Mouse (Mus musculus): ENCODE measurements at regions not wholly inside any gene's neighbourhood (a gene's known extent, or its start where the extent isn't known, plus 50 kb on each side); places are given as distances from the start of the nearest gene placed in this dataset.

GRCm38 (mm10) chr9:41785131-41785530 is 339.0 kb downstream of the Sorl1 start:
- DNase-seq (ENCODE audit: extremely low spot score in 1 of 2, low spot score in 2 of 2), result no peak
- intact Hi-C loops (cut with DNase I), result no loop called here

DNA sequence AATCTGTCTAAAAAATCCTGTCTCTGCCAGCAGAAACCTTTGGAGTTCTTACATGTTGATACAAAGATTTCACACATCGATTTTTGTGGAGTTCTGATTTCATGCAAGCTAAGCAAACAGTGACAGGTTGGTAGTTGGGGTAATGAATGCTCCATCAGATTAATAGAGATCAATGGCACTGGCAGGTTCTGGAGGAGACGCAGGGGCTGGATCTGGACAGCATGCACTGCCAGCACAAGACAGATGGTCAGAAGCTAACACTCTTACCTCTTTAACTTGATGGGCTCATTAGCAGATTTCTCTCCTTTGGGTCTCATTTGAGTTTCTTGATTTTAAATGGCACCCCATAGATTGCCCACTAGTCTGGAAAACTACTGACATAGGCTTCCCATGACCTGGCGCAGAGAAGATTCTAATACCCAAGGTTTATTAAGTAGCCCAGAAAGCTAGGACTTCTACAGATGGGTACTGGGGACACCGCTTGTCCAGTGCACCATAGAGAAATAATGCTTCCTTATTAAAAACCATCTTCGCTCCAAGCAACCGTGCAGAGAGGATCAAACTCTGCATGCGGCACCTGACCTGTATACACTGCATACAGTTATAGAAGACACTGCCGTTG is 351.7 kb downstream of the Sorl1 start:
- intact Hi-C loops (cut with DNase I), result no loop called here

DNA sequence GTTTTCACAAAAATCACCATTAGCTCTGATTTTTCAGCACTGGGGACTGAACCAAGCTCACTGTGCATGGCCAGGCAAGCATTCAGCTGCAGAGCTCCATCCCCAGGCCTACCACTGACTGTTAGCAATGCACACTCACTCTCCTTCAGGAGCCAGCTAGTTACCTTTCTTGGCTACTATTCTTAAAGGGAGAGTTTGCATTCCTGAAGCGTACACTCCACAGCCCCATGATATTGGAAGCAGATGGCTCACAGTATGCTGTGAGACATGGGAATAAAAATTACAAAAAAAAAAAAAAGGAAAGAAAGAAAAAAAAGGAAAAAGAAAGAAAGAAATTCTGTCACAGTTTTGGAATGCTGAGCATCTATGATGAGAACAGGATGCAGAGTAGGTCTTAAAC is 352.8 kb downstream of the Sorl1 start:
- no peak for DNase-seq (ENCODE audit: extremely low spot score in 1 of 2, low spot score in 2 of 2)

More for the DNA sequence above, 351.7 kb downstream of the Sorl1 start:
- no peak for DNase-seq (ENCODE audit: extremely low spot score in 1 of 2, low spot score in 2 of 2)

DNA sequence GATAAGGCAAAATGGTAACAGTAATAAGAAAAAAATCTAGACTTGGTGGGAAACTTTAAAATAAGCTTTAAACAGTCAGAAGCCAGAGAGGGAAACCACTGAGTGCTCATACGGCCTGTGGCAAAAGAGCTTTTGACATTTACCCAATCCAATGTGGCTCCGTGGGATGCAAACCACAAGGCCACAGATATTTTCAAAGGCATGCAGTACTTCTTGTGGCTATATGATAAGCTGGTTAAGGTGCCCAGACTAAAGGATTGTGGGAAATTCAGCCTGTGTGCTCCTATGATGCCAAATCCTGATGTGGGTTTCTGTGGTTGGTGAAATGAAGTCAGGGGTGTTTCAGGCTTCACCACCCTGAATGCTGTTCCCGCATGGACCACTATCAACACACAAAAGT is 355.8 kb downstream of the Sorl1 start:
- intact Hi-C loops (cut with DNase I), result no loop called here
- DNase-seq (ENCODE audit: extremely low spot score in 1 of 2, low spot score in 2 of 2), result no peak

More for the DNA sequence above, 352.8 kb downstream of the Sorl1 start:
- intact Hi-C loops (cut with DNase I), result no loop called here

DNA sequence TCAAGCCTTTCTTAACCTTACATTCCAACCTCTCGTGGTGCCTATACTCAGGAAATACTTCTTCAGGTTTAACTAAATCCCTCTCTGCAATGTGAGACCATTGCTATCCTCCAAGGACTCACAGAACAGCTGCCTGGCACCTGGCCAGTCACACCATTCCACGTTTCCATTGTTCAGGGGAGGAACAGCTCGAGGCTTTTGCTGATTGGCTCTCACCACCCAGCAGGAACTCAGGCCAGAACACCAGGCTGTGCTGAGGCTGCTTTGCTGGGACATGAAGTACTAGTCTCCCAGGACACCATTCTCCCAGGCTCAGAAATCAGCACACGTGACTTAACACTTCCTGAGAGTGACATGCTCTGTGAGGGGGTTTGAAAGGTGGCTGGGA is 357.6 kb downstream of the Sorl1 start:
- DNase-seq (ENCODE audit: extremely low spot score in 1 of 2, low spot score in 2 of 2), result peak; percentile 34 to 79

GRCm38 (mm10) chr9:41765816-41766532 is 358.1 kb downstream of the Sorl1 start:
- intact Hi-C loops (cut with DNase I), result no loop called here
- DNase-seq (ENCODE audit: extremely low spot score in 1 of 2, low spot score in 2 of 2), result no peak

More for the DNA sequence above, 357.6 kb downstream of the Sorl1 start:
- intact Hi-C loops (cut with DNase I), result no loop called here

- DNase-seq (ENCODE audit: extremely low spot score in 1 of 2, low spot score in 2 of 2), result no peak
Measured at GRCm38 (mm10) chr9:41761050-41761576, 363.0 kb downstream of the Sorl1 start.

DNA sequence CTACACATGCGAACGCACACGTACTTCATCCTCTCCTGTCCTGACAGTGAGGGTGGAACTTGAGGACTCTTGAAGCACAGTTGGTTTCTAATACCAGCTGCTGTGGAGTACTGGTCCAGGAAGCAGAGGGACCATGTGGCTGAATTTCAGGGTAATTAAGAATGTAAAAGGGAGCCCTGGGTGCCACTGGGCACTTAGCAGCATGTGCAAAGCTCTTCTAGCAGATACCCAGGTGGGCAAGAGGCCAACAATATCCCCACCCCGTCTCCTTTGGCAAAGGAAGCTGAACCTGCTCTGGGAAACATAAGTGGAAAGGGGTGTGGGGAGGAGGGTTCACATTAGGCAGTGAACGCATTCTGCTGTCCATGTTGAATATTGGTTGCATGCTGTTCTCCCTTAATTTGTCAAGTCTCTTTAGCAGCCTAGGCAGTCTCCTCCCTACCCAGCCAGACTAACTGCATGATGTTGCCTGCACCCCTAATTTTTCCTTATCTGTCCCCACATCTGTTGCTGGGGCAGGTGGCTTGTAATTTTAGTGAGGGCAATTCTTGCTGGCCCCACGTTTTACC is 369.6 kb downstream of the Sorl1 start:
- DNase-seq (ENCODE audit: extremely low spot score in 1 of 2, low spot score in 2 of 2), result peak in 1 of 2 experiments; percentile 18
- intact Hi-C loops (cut with DNase I), result no loop called here

More at GRCm38 (mm10) chr9:41761050-41761576, 363.0 kb downstream of the Sorl1 start:
- intact Hi-C loops (cut with DNase I), result no loop called here

- intact Hi-C loops (cut with DNase I), result no loop called here
- no peak for DNase-seq (ENCODE audit: extremely low spot score in 1 of 2, low spot score in 2 of 2)
Measured at GRCm38 (mm10) chr9:41745979-41746647, 378.0 kb downstream of the Sorl1 start.

DNA sequence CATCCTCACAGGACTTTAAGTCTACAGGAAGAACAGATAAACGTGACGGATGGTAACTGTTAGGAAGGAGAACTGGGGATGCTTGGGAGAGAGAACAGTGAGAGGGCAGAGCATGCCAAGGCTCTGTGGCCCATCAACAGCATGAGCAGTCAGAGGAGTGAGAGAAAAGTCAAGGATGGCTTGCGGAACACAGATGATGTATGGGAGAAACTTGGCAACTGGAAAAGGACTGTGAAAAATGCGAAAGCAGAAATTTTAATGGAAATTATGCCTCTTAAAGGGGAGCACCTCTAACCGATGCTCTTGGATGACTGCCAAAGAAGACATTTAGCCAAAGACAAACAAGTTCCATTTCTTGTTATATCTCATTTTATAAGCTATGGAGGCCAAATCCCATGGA is 382.6 kb downstream of the Sorl1 start:
- DNase-seq (ENCODE audit: extremely low spot score in 1 of 2, low spot score in 2 of 2), result no peak
- intact Hi-C loops (cut with DNase I), result no loop called here

DNA sequence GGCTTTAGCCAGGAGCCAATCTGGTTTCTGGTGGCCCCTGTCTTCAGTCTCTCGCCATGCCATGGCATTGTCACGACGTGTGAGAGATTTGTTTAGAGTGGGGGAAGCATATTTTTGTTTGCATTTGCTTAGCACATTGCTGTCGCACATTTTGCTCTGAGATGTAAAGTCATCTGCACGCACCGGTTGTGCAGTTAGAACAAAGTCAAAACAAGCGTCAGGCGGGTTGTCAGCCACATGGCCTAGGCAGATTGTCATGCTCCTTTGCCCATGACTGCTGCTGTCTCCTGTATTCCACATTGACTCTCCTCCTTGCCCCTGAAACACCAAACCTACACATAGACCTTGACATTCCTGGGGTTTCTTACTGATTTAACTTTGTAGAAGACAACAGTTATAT is 383.6 kb downstream of the Sorl1 start:
- intact Hi-C loops (cut with DNase I), result no loop called here
- DNase-seq (ENCODE audit: extremely low spot score in 1 of 2, low spot score in 2 of 2), result no peak

- peak in 1 of 2 experiments; percentile 18 for DNase-seq (ENCODE audit: extremely low spot score in 1 of 2, low spot score in 2 of 2)
- intact Hi-C loops (cut with DNase I), result loop anchor here (2.0 kb wide), 2 partner anchors 151 to 199 kb away; no protein-coding TSS in a partner anchor
Measured at GRCm38 (mm10) chr9:41737671-41738070, 386.4 kb downstream of the Sorl1 start.

- intact Hi-C loops (cut with DNase I), result loop anchor here (2.0 kb wide), 2 partner anchors 150 to 200 kb away; no protein-coding TSS in a partner anchor
- no peak for DNase-seq (ENCODE audit: extremely low spot score in 1 of 2, low spot score in 2 of 2)
Measured at GRCm38 (mm10) chr9:41736881-41737280, 387.2 kb downstream of the Sorl1 start.

DNA sequence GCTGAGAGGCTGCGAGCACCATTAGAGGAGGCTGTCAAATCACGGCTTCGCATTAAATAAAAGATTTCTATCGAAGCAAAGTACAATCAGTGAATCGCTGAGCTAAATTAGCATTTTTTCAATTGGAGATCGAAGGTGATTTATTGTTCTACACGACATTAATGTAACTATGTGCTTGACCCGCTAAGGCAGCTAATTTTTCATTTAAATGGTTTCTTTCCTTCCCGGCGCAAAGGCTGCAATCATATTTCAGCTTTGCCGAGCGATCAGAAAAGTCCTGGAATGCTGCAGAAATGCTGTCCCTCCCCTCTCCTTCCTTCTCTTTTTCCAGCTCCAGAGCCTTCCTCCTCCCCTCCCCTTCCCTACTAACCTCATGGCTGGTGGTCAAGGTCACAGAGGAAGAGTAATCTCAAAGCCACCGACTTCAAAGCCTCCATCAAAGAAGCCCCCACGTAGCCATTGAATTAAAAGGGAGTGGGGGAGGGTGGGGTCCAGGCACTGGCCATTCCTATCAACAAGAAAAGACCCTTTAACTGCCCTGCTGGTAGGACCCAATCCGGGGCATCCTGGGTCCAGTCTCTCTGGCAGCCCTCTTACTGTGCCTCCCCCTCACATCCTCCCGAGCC is 387.8 kb downstream of the Sorl1 start:
- intact Hi-C loops (cut with DNase I), result loop anchor here (2.0 kb wide), 2 partner anchors 150 to 200 kb away; no protein-coding TSS in a partner anchor
- peak; percentile 30 to 34 for DNase-seq (ENCODE audit: extremely low spot score in 1 of 2, low spot score in 2 of 2)

DNA sequence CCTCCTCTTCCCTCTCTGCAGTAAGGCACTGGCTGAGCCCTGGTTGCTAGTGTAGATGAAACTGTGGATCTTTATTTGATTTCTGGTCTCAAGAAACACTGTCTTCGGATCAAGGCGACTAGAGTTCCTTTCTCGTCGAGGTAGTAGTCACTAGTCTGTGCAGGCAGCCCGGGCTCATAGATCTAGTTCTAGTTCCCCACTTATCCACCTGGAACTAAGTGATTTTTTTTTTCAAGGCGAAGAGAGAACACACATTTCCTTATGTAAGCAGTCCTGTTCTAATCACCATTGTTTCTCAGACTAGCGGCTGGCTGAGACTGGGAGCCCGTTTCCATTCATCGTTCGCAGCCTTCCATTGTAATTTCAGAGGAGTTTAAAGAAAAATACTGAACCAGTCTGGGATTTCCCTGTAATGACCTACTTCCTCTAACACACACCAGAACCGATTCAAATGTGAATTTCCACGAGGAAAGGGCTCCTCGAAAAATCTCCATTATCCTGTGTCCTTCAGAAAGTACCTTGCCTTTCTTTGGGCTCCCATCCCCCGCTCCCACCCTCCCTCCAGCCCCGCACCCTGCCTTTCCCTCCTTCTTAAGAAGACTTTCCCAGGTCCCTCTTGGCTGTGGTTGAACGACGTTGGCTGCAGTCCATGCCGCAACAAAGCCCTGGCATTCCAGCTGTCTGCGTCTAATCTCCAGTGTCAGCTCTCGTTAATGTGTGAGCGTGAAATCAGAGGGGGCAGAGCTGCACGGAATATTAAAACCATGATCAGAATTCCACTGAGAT is 388.5 kb downstream of the Sorl1 start:
- intact Hi-C loops (cut with DNase I), result loop anchor here (2.0 kb wide), 2 partner anchors 149 to 201 kb away; no protein-coding TSS in a partner anchor
- peak; percentile 81 to 87 for DNase-seq (ENCODE audit: extremely low spot score in 1 of 2, low spot score in 2 of 2)

GRCm38 (mm10) chr9:41734925-41735447 is 389.1 kb downstream of the Sorl1 start:
- intact Hi-C loops (cut with DNase I), result no loop called here
- DNase-seq (ENCODE audit: extremely low spot score in 1 of 2, low spot score in 2 of 2), result no peak

- no peak for DNase-seq (ENCODE audit: extremely low spot score in 1 of 2, low spot score in 2 of 2)
- intact Hi-C loops (cut with DNase I), result no loop called here
Measured at GRCm38 (mm10) chr9:41721609-41722008, 402.5 kb downstream of the Sorl1 start.

- intact Hi-C loops (cut with DNase I), result no loop called here
- DNase-seq (ENCODE audit: extremely low spot score in 1 of 2, low spot score in 2 of 2), result peak in 1 of 2 experiments; percentile 23
Measured at GRCm38 (mm10) chr9:41715231-41715630, 408.9 kb downstream of the Sorl1 start.

Data from left cerebral cortex, postnatal 10 days (tissue).